Mouse (Mus musculus): Measurements from ENCODE around the gene Ddx54.

GRCm38 (mm10) chr5:120565171-120565905, 47.2 kb upstream of the Ddx54 start:
- no peak for TF ChIP-seq POLR2A (IDR thresholded peaks at IDR 0.05; ENCODE audit: borderline replicate concordance, low read depth, low read length)
- TF ChIP-seq CTCF (IDR thresholded peaks at IDR 0.05; ENCODE audit: low read depth, low read length) = no peak
